Mouse (Mus musculus): ENCODE measurements around the gene Card11.

DNA sequence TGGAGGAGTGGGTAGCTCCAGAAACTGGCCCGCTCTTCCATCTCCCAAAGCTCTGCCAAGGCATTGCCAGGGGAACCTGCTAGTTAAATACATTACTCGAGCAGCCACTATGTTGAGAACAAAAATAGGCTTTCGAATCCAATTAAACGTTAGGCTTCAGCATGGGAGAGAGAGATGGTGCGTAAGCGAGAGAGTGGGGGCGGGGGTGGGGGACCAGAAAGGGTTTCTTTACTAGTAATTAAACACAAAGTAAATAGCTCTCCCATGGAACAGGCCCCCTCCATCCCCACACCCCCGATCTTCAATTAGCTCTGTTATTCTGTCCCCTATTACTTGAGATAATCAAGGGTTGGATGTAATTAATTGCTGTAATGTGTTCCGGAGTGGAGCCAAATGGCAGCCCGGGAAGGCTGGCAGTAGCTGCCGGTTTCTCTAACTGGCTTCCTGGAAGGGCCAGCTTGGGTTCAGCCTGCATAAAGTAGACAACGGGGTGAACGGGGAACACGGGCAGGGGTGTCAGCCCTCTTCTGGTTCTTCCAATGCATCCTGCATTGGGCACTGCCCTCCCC is 59.4 kb downstream of the Card11 start:
- TF ChIP-seq GATA1 (IDR thresholded peaks at IDR 0.05; ENCODE audit: borderline replicate concordance, low read length) (no peak), FLI1 (IDR thresholded peaks at IDR 0.05; ENCODE audit: low read length) (no peak)
